Mouse (Mus musculus) limb, embryonic 14.5 days (tissue): ENCODE data around the gene Faf1. TPM values are rescaled to one million over a fixed set of nuclear protein-coding genes. Genes with fewer than 3 reads are reported as not detected.

Source experiments
- ATAC-seq: fragments of 200-750 bp; cut with Nextera tagmentation; 2 replicates; pipeline ENCODE4 v1.8.0; 2017; ENCODE audit warnings: low read depth, moderate number of reproducible peaks, moderate TSS enrichment; ENCODE audit not compliant: low FRiP score
- DNase-seq: peaks from one replicate; pipeline ENCODE4 v3.0.0-alpha.2; 2015; ENCODE audit warnings: low spot score
- H3K27ac ChIP-seq: fragments of 300-500 bp; sonication (generic); replicated peaks from 2 replicates; pipeline ENCODE4 v1.5.1; 2014; ENCODE audit warnings: low read depth, mild to moderate bottlenecking, low read length, moderate library complexity, mixed read lengths
- H3K27me3 ChIP-seq: fragments of 300-500 bp; sonication (generic); 2 replicates; pipeline ENCODE4 v1.6.1; 2014; ENCODE audit warnings: low read length, mixed read lengths; ENCODE audit not compliant: control insufficient read depth, insufficient read depth
- H3K36me3 ChIP-seq: fragments of 300-500 bp; sonication (generic); 2 replicates; pipeline ENCODE4 v1.6.1; 2014; ENCODE audit warnings: mild to moderate bottlenecking, low read length, moderate library complexity, mixed read lengths; ENCODE audit not compliant: control insufficient read depth, insufficient read depth
- H3K4me1 ChIP-seq: fragments of 300-500 bp; sonication (generic); 2 replicates; pipeline ENCODE4 v1.6.1; 2014; ENCODE audit warnings: antibody characterized with exemption, low read length, mixed read lengths; ENCODE audit not compliant: control insufficient read depth, insufficient read depth
- H3K4me2 ChIP-seq: fragments of 300-500 bp; sonication (generic); replicated peaks from 2 replicates; pipeline ENCODE4 v1.6.1; 2014; ENCODE audit warnings: low read depth, mild to moderate bottlenecking, low read length, moderate library complexity; ENCODE audit not compliant: severe bottlenecking
- H3K4me3 ChIP-seq: fragments of 300-500 bp; sonication (generic); replicated peaks from 2 replicates; pipeline ENCODE4 v1.5.1; 2014; ENCODE audit warnings: low read length
- H3K9ac ChIP-seq: fragments of 300-500 bp; sonication (generic); 2 replicates; pipeline ENCODE4 v1.6.1; 2014; ENCODE audit warnings: mild to moderate bottlenecking, low read depth, low read length, moderate library complexity; ENCODE audit not compliant: severe bottlenecking
- H3K9me3 ChIP-seq: fragments of 300-500 bp; sonication (generic); 2 replicates; pipeline ENCODE4 v1.6.1; 2016; ENCODE audit warnings: low read length; ENCODE audit not compliant: control insufficient read depth
- POLR2A ChIP-seq: fragments of 200-500 bp; IDR thresholded peaks from 2 replicates; pipeline ENCODE4 v1.8.0; 2012; ENCODE audit warnings: inconsistent platforms, mild to moderate bottlenecking, moderate library complexity, borderline replicate concordance; ENCODE audit not compliant: insufficient read depth, insufficient read length; ENCODE audit errors: extremely low read depth
- WGBS: fragments of 180-500 bp; shearing (Covaris S2); extraction: QIAGEN DNeasy Blood & Tissue Kit; methylation state at CpG from one replicate; pipeline ENCODE4 v1.1.7; 2014; 5-methylcytosine and 5-hydroxymethylcytosine counted together
- polyA plus RNA-seq, 2 experiments: library from polyadenylated mRNA; depleted of rRNA in 1 of 2; stranded (reverse) in 1 of 2; unstranded in 1 of 2; fragments of >200 nt; fragmentation: Nextera tagmentation in 1 of 2; extraction: Ambion mirVana in 1 of 2; gene quantifications; 2 replicates each; pipeline versions ENCODE4 v1.2.1 to v1.2.3; 2012 to 2014

Gene Faf1
- polyA plus RNA-seq, 2 experiments, result 16.8 to 32.2 TPM

DNA sequence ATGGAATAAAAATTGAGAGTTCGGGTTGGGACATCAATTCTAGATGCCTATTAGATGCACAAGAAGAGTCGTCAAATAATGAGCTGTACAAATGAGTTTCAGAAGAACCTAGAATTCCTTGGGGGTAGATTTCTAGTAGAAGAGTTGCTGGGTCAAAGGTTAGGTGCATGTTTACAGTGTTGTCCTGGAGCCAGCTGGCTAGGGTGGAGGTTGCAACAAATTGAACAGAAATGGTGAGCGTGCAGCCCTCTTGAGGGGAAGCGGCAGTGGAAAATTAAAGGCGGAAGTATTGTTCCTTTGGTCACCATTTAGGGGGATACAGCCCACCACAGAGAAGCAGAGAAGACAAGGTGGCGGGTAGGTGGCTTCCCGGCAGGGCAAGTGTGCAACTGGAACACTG is 36.2 kb upstream of the Faf1 start:
- no peaks in the 10 kb centered on the region for H3K4me1 ChIP-seq
- TF ChIP-seq POLR2A, result no peak
- 87% methylated on average over 7 of the region's 7 CpGs for WGBS
- H3K4me3 ChIP-seq, result no peak overlapping the region
- ATAC-seq, result no peak
- H3K4me2 ChIP-seq, result no peak overlapping the region
- H3K9ac ChIP-seq, result no peak overlapping the region
- no peaks in the 10 kb centered on the region for H3K9me3 ChIP-seq
- H3K27ac ChIP-seq, result no peak overlapping the region
- H3K36me3 ChIP-seq, result no peaks in the 10 kb centered on the region
- no peaks in the 10 kb centered on the region for H3K27me3 ChIP-seq
- DNase-seq, result no peak

DNA sequence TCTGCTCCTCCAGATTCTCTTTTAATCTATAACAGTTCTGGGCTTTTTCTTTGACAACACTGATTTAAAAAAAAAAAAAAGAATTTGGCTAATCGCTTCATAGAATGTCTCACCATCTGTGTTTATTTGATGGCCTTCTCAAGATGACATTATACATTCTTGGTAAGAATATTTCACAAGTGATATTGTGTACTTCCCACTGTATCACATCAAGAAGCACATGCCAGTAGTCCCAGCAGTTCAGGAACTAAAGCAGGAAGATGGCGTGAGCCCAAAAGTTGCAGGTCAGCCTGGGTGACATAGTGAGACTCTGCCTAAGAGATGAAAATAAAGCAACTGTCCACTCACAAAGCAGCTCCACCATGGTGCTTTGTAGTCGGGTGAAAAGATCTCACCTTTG is 34.9 kb upstream of the Faf1 start:
- H3K4me2 ChIP-seq, result no peak overlapping the region
- H3K9ac ChIP-seq, result no peak overlapping the region
- no peak overlapping the region for H3K27ac ChIP-seq
- TF ChIP-seq POLR2A, result no peak
- H3K9me3 ChIP-seq, result no peaks in the 10 kb centered on the region
- no peak overlapping the region for H3K4me3 ChIP-seq
- H3K27me3 ChIP-seq, result no peaks in the 10 kb centered on the region
- 81% methylated on average over 3 of the region's 3 CpGs for WGBS
- ATAC-seq (no peak), DNase-seq (no peak)
- H3K4me1 ChIP-seq, result no peaks in the 10 kb centered on the region
- H3K36me3 ChIP-seq, result no peaks in the 10 kb centered on the region

DNA sequence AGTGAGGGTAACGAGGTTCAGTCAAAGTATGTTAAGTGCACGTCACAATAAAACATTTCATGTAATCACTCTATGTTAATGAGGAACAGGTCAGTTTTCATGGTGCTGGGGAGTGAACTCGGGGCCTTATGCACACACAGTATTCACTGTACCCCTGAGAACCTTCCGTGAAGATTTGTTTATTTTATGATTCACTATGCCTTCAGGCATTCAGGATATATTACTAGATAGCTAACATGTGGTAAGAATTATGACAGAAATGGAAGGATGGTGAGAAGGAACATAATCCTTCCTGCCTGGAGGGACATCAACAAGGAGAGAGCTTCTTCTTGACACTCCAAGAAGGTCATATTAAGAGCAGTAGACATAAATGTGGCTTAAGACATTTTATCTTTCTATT is 29.1 kb upstream of the Faf1 start:
- no peak for ATAC-seq

DNA sequence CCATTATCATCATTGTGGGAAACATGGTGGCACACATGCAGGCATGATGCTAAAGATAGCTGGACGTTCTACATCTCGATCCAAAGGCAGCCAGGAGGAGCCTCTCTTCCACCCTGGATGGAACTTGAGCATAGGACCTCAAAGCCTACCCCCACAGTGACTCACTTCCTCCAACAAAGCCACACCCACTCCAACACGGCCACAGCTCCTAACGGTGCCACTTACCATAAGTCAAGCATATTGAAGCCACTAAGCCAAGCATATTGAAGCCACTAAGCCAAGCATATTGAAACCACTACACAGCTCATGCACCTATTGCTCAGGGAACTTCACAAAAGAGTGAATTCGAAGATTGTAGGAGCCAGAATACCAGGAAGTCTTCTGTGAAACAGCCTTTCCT is 27.1 kb upstream of the Faf1 start:
- ATAC-seq (no peak), DNase-seq (no peak)
- Histone ChIP-seq H3K9ac (no peak overlapping the region), H3K4me1 (no peaks in the 10 kb centered on the region), H3K9me3 (no peaks in the 10 kb centered on the region), H3K27ac (no peak overlapping the region), H3K4me2 (no peak overlapping the region), H3K27me3 (no peaks in the 10 kb centered on the region), H3K36me3 (no peaks in the 10 kb centered on the region), H3K4me3 (no peak overlapping the region)
- TF ChIP-seq POLR2A, result no peak
- WGBS, result 75% methylated on average over 5 of the region's 5 CpGs

More for the DNA sequence above, 29.1 kb upstream of the Faf1 start:
- H3K4me3 ChIP-seq, result no peak overlapping the region
- H3K36me3 ChIP-seq, result no peaks in the 10 kb centered on the region
- H3K27ac ChIP-seq, result no peak overlapping the region
- H3K9ac ChIP-seq, result no peak overlapping the region
- H3K27me3 ChIP-seq, result no peaks in the 10 kb centered on the region
- 49% methylated on average over 4 of the region's 4 CpGs for WGBS
- H3K9me3 ChIP-seq, result no peaks in the 10 kb centered on the region
- DNase-seq, result no peak
- no peak overlapping the region for H3K4me2 ChIP-seq
- H3K4me1 ChIP-seq, result no peaks in the 10 kb centered on the region
- TF ChIP-seq POLR2A, result no peak

DNA sequence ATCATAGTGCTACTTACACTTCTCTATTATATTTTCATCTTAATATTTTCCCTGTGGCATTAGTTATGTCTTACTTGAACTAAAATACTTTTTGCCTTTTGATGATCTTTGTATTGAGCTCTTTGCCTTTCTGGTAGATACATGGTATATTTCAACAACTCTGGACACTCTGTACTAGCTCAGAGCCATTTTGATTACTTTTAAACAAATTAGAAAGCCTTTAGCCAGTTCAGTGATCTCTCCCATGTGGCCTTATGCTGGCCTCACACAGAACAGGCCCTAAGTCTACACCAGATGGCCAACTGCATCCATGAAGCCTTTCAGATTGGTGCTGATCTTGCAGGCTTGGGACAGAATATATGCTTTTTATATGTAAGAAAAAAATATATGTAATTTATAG is 23.1 kb upstream of the Faf1 start:
- no peak overlapping the region for H3K4me2 ChIP-seq
- no peaks in the 10 kb centered on the region for H3K9me3 ChIP-seq
- peaks cover 31% of the 10 kb centered on the region for H3K27me3 ChIP-seq
- no peak overlapping the region for H3K27ac ChIP-seq
- TF ChIP-seq POLR2A, result no peak
- ATAC-seq, result no peak
- peaks cover 11% of the 10 kb centered on the region for H3K4me1 ChIP-seq
- no peak for DNase-seq
- no peaks in the 10 kb centered on the region for H3K36me3 ChIP-seq
- H3K4me3 ChIP-seq, result no peak overlapping the region
- H3K9ac ChIP-seq, result no peak overlapping the region

DNA sequence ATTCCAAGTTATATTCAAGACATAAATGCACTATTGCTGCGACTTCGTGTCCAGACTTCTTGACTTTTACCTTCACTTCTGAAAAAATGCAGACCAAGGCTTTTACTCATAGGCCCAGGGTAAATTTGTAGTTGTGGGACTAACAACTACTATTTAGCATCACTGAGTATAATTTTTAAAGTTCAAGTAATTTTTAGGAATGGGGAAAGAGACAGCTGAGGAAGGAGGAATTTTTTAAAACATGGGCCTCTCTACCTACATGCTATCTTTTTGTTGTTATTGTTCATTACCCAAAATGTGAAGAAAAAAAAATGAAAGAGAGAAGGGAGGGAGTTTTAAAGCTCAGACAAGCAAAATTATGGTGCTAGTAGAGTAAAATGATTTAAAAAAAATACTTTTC is 21.7 kb upstream of the Faf1 start:
- no peak overlapping the region for H3K4me3 ChIP-seq
- peaks cover 45% of the 10 kb centered on the region for H3K27me3 ChIP-seq
- 55% methylated on average over 2 of the region's 2 CpGs for WGBS
- no peak overlapping the region for H3K4me2 ChIP-seq
- no peak for TF ChIP-seq POLR2A
- ATAC-seq, result no peak
- no peak overlapping the region for H3K9ac ChIP-seq
- DNase-seq, result no peak
- H3K9me3 ChIP-seq, result no peaks in the 10 kb centered on the region
- H3K27ac ChIP-seq, result no peak overlapping the region
- peaks cover 11% of the 10 kb centered on the region for H3K4me1 ChIP-seq
- H3K36me3 ChIP-seq, result no peaks in the 10 kb centered on the region
